Mouse (Mus musculus): Measurements from ENCODE around the gene Klf14. TPM values are rescaled to one million over a fixed set of nuclear protein-coding genes. Genes with fewer than 3 reads are reported as not detected.

The Klf14 gene
- polyA plus RNA-seq (2015; fragmentation: Nextera tagmentation; extraction: Ambion mirVana) = 2.8 and 3.8 TPM in 2 replicates

- Histone ChIP-seq H3K4me3 (ENCODE audit: low read length) (peak within 1 kb of the TSS; percentile 67), H3K9ac (replicated peaks; ENCODE audit: low read length) (peak within 1 kb of the TSS; percentile 28), H3K9me3 (ENCODE audit: low read length) (peaks cover 36% of the 10 kb centered on the region), H3K27ac (ENCODE audit: low read length) (no peak within 1 kb of the TSS), H3K4me1 (ENCODE audit: insufficient read depth, low read length) (no peaks in the 10 kb centered on the region), H3K36me3 (ENCODE audit: insufficient read depth, low read length) (peaks cover 13% of the 10 kb centered on the region; the same call in 1 of the 2 replicates), H3K27me3 (ENCODE audit: insufficient read depth, low read length) (peaks cover 44% of the 10 kb centered on the region), H3K4me2 (replicated peaks; ENCODE audit: low read depth, low read length) (peak within 1 kb of the TSS; percentile 88)
- ATAC-seq (ENCODE audit: low FRiP score, low TSS enrichment) = peak; percentile 57; the same call in 1 of the 2 replicates
- WGBS = under 1% methylated on average over 74 of the region's 75 CpGs
Measured at GRCm38 (mm10) chr6:30958736-30959540, at the start of gene Klf14. TSS of gene Klf14 (minus strand) at chr6:30959078.

- no peaks in the 10 kb centered on the region for H3K36me3 ChIP-seq (ENCODE audit: insufficient read depth, low read length)
- peaks cover 10% of the 10 kb centered on the region for H3K4me1 ChIP-seq (ENCODE audit: insufficient read depth, low read length)
- no peak overlapping the region for H3K4me3 ChIP-seq (ENCODE audit: low read length)
- no peak for ATAC-seq (ENCODE audit: low FRiP score, low TSS enrichment)
- no peaks in the 10 kb centered on the region for H3K27me3 ChIP-seq (ENCODE audit: insufficient read depth, low read length)
- no peak overlapping the region for H3K9ac ChIP-seq (replicated peaks; ENCODE audit: low read length)
- H3K9me3 ChIP-seq (ENCODE audit: low read length) = no peaks in the 10 kb centered on the region
- no peak overlapping the region for H3K27ac ChIP-seq (ENCODE audit: low read length)
- 68% methylated on average over 6 of the region's 6 CpGs for WGBS
- no peak overlapping the region for H3K4me2 ChIP-seq (replicated peaks; ENCODE audit: low read depth, low read length)
Measured at GRCm38 (mm10) chr6:31006111-31006600, 47.3 kb upstream of the Klf14 start.

- Histone ChIP-seq H3K9ac (replicated peaks; ENCODE audit: low read length) (no peak overlapping the region), H3K27me3 (ENCODE audit: insufficient read depth, low read length) (no peaks in the 10 kb centered on the region), H3K36me3 (ENCODE audit: insufficient read depth, low read length) (no peaks in the 10 kb centered on the region), H3K4me3 (ENCODE audit: low read length) (no peak overlapping the region), H3K9me3 (ENCODE audit: low read length) (no peaks in the 10 kb centered on the region), H3K4me2 (replicated peaks; ENCODE audit: low read depth, low read length) (no peak overlapping the region), H3K4me1 (ENCODE audit: insufficient read depth, low read length) (peaks cover 7% of the 10 kb centered on the region; the same call in 1 of the 2 replicates), H3K27ac (ENCODE audit: low read length) (no peak overlapping the region)
- no peak for ATAC-seq (ENCODE audit: low FRiP score, low TSS enrichment)
- WGBS = 81% methylated on average over 5 of the region's 5 CpGs
Measured at GRCm38 (mm10) chr6:30986393-30986792, 27.5 kb upstream of the Klf14 start.

- no peak overlapping the region for H3K4me3 ChIP-seq (ENCODE audit: low read length)
- H3K27me3 ChIP-seq (ENCODE audit: insufficient read depth, low read length) = no peaks in the 10 kb centered on the region
- WGBS = 52% methylated on average over 4 of the region's 4 CpGs
- no peaks in the 10 kb centered on the region for H3K9me3 ChIP-seq (ENCODE audit: low read length)
- H3K9ac ChIP-seq (replicated peaks; ENCODE audit: low read length) = no peak overlapping the region
- H3K4me1 ChIP-seq (ENCODE audit: insufficient read depth, low read length) = peaks cover 7% of the 10 kb centered on the region; the same call in 1 of the 2 replicates
- no peaks in the 10 kb centered on the region for H3K36me3 ChIP-seq (ENCODE audit: insufficient read depth, low read length)
- ATAC-seq (ENCODE audit: low FRiP score, low TSS enrichment) = no peak; the same call in 1 of the 2 replicates
- peak overlapping the region; percentile 50; the same call in 1 of the 2 replicates for H3K4me2 ChIP-seq (replicated peaks; ENCODE audit: low read depth, low read length)
- no peak overlapping the region for H3K27ac ChIP-seq (ENCODE audit: low read length)
Measured at GRCm38 (mm10) chr6:30983021-30983420, 24.1 kb upstream of the Klf14 start.

GRCm38 (mm10) chr6:30982372-30982980, 23.6 kb upstream of the Klf14 start:
- no peaks in the 10 kb centered on the region for H3K9me3 ChIP-seq (ENCODE audit: low read length)
- H3K36me3 ChIP-seq (ENCODE audit: insufficient read depth, low read length) = no peaks in the 10 kb centered on the region
- H3K27me3 ChIP-seq (ENCODE audit: insufficient read depth, low read length) = no peaks in the 10 kb centered on the region
- peaks cover 7% of the 10 kb centered on the region; the same call in 1 of the 2 replicates for H3K4me1 ChIP-seq (ENCODE audit: insufficient read depth, low read length)
- ATAC-seq (ENCODE audit: low FRiP score, low TSS enrichment) = no peak
- peak overlapping the region; percentile 50; the same call in 1 of the 2 replicates for H3K27ac ChIP-seq (ENCODE audit: low read length)
- peak overlapping the region; percentile 50 for H3K4me2 ChIP-seq (replicated peaks; ENCODE audit: low read depth, low read length)
- WGBS = 13% methylated on average over 13 of the region's 13 CpGs
- H3K9ac ChIP-seq (replicated peaks; ENCODE audit: low read length) = peak overlapping the region; percentile 54; the same call in 1 of the 2 replicates
- peak overlapping the region; percentile 37 for H3K4me3 ChIP-seq (ENCODE audit: low read length)

- 87% methylated on average over 5 of the region's 5 CpGs for WGBS
- H3K4me1 ChIP-seq (ENCODE audit: insufficient read depth, low read length) = peaks cover 7% of the 10 kb centered on the region; the same call in 1 of the 2 replicates
- no peaks in the 10 kb centered on the region for H3K9me3 ChIP-seq (ENCODE audit: low read length)
- no peak overlapping the region for H3K27ac ChIP-seq (ENCODE audit: low read length)
- H3K36me3 ChIP-seq (ENCODE audit: insufficient read depth, low read length) = no peaks in the 10 kb centered on the region
- H3K4me2 ChIP-seq (replicated peaks; ENCODE audit: low read depth, low read length) = no peak overlapping the region
- H3K9ac ChIP-seq (replicated peaks; ENCODE audit: low read length) = no peak overlapping the region
- no peak for ATAC-seq (ENCODE audit: low FRiP score, low TSS enrichment)
- no peak overlapping the region for H3K4me3 ChIP-seq (ENCODE audit: low read length)
- H3K27me3 ChIP-seq (ENCODE audit: insufficient read depth, low read length) = no peaks in the 10 kb centered on the region
Measured at GRCm38 (mm10) chr6:30981351-30981750, 22.5 kb upstream of the Klf14 start.

GRCm38 (mm10) chr6:30978615-30979014, 19.7 kb upstream of the Klf14 start:
- no peak overlapping the region for H3K4me3 ChIP-seq (ENCODE audit: low read length)
- 50% methylated on average over 1 of the region's 1 CpGs for WGBS
- H3K36me3 ChIP-seq (ENCODE audit: insufficient read depth, low read length) = no peaks in the 10 kb centered on the region
- H3K27ac ChIP-seq (ENCODE audit: low read length) = no peak overlapping the region
- no peaks in the 10 kb centered on the region for H3K9me3 ChIP-seq (ENCODE audit: low read length)
- H3K4me1 ChIP-seq (ENCODE audit: insufficient read depth, low read length) = peaks cover 7% of the 10 kb centered on the region; the same call in 1 of the 2 replicates
- H3K9ac ChIP-seq (replicated peaks; ENCODE audit: low read length) = no peak overlapping the region
- no peak for ATAC-seq (ENCODE audit: low FRiP score, low TSS enrichment)
- no peak overlapping the region for H3K4me2 ChIP-seq (replicated peaks; ENCODE audit: low read depth, low read length)
- no peaks in the 10 kb centered on the region for H3K27me3 ChIP-seq (ENCODE audit: insufficient read depth, low read length)

GRCm38 (mm10) chr6:30972121-30972520, 13.2 kb upstream of the Klf14 start:
- WGBS = 74% methylated on average over 1 of the region's 1 CpGs
- Histone ChIP-seq H3K9ac (replicated peaks; ENCODE audit: low read length) (no peak overlapping the region), H3K27me3 (ENCODE audit: insufficient read depth, low read length) (peaks cover 6% of the 10 kb centered on the region), H3K36me3 (ENCODE audit: insufficient read depth, low read length) (no peaks in the 10 kb centered on the region), H3K9me3 (ENCODE audit: low read length) (no peaks in the 10 kb centered on the region), H3K4me3 (ENCODE audit: low read length) (no peak overlapping the region), H3K4me1 (ENCODE audit: insufficient read depth, low read length) (no peaks in the 10 kb centered on the region), H3K27ac (ENCODE audit: low read length) (no peak overlapping the region), H3K4me2 (replicated peaks; ENCODE audit: low read depth, low read length) (no peak overlapping the region)
- ATAC-seq (ENCODE audit: low FRiP score, low TSS enrichment) = no peak

- ATAC-seq (ENCODE audit: low FRiP score, low TSS enrichment) = peak; percentile 46; the same call in 1 of the 2 replicates
Measured at GRCm38 (mm10) chr6:30957784-30958735, 818 bp downstream of the Klf14 start.

More at GRCm38 (mm10) chr6:30957784-30958735, 818 bp downstream of the Klf14 start:
- H3K4me3 ChIP-seq (ENCODE audit: low read length) = peak overlapping the region; percentile 67
- H3K4me1 ChIP-seq (ENCODE audit: insufficient read depth, low read length) = no peaks in the 10 kb centered on the region
- WGBS = 5% methylated on average over 75 of the region's 84 CpGs
- H3K9me3 ChIP-seq (ENCODE audit: low read length) = peaks cover 36% of the 10 kb centered on the region
- peak overlapping the region; percentile 88 for H3K4me2 ChIP-seq (replicated peaks; ENCODE audit: low read depth, low read length)
- no peak overlapping the region for H3K27ac ChIP-seq (ENCODE audit: low read length)
- peaks cover 13% of the 10 kb centered on the region; the same call in 1 of the 2 replicates for H3K36me3 ChIP-seq (ENCODE audit: insufficient read depth, low read length)
- H3K27me3 ChIP-seq (ENCODE audit: insufficient read depth, low read length) = peaks cover 38% of the 10 kb centered on the region
- peak overlapping the region; percentile 28 for H3K9ac ChIP-seq (replicated peaks; ENCODE audit: low read length)
